Mouse (Mus musculus): ENCODE results near the gene Lrrc8a. TPM values are rescaled to one million over a fixed set of nuclear protein-coding genes. Genes with fewer than 3 reads are reported as not detected.

Gene Lrrc8a
- polyA plus RNA-seq, 1 experiment from 2014 or later, result 61.8 TPM

GRCm38 (mm10) chr2:30270134-30270533 is 32.6 kb downstream of the Lrrc8a start:
- H3K4me1 ChIP-seq (ENCODE audit: control insufficient read depth, insufficient read depth, low read length), result peaks cover 8% of the 10 kb centered on the region; the same call in 1 of the 2 replicates
- WGBS, result 28% methylated on average over 1 of the region's 1 CpGs
- H3K27me3 ChIP-seq (replicated peaks; ENCODE audit: control insufficient read depth, insufficient read depth, low read length), result no peaks in the 10 kb centered on the region
- H3K36me3 ChIP-seq (ENCODE audit: control insufficient read depth, insufficient read depth, low read length), result peaks cover 7% of the 10 kb centered on the region
- ATAC-seq (peak; percentile 72), DNase-seq (ENCODE audit: low spot score) (peak; percentile 88)
- H3K9me3 ChIP-seq (replicated peaks; ENCODE audit: control insufficient read depth, low read length), result no peaks in the 10 kb centered on the region
- no peak overlapping the region for H3K4me3 ChIP-seq (ENCODE audit: low read depth, low read length)
- H3K9ac ChIP-seq (ENCODE audit: low read length), result no peak overlapping the region
- H3K27ac ChIP-seq (ENCODE audit: low read depth, low read length), result no peak overlapping the region
- no peak overlapping the region for H3K4me2 ChIP-seq (ENCODE audit: low read length)

GRCm38 (mm10) chr2:30280743-30281142 is 43.2 kb downstream of the Lrrc8a start, which contains the start of gene Gm28038:
Gene Gm28038 (plus strand): TSS chr2:30281043.
- DNase-seq (ENCODE audit: low spot score), result no peak
- WGBS, result 93% methylated on average over 11 of the region's 11 CpGs
- no peak for ATAC-seq
- Histone ChIP-seq H3K9ac (ENCODE audit: low read length) (no peak within 1 kb of the TSS), H3K27me3 (replicated peaks; ENCODE audit: control insufficient read depth, insufficient read depth, low read length) (no peaks in the 10 kb centered on the region), H3K4me1 (ENCODE audit: control insufficient read depth, insufficient read depth, low read length) (peaks cover 8% of the 10 kb centered on the region), H3K27ac (ENCODE audit: low read depth, low read length) (no peak within 1 kb of the TSS), H3K36me3 (ENCODE audit: control insufficient read depth, insufficient read depth, low read length) (0 out of 2 replicates have a peak, but pooled peaks cover 16% of the 10 kb centered on the region), H3K9me3 (replicated peaks; ENCODE audit: control insufficient read depth, low read length) (no peaks in the 10 kb centered on the region), H3K4me3 (ENCODE audit: low read depth, low read length) (no peak within 1 kb of the TSS), H3K4me2 (ENCODE audit: low read length) (no peak within 1 kb of the TSS)

GRCm38 (mm10) chr2:30281651-30282050 is 44.1 kb downstream of the Lrrc8a start:
- Histone ChIP-seq H3K9ac (ENCODE audit: low read length) (no peak overlapping the region), H3K9me3 (replicated peaks; ENCODE audit: control insufficient read depth, low read length) (no peaks in the 10 kb centered on the region), H3K4me1 (ENCODE audit: control insufficient read depth, insufficient read depth, low read length) (peaks cover 8% of the 10 kb centered on the region), H3K4me3 (ENCODE audit: low read depth, low read length) (no peak overlapping the region), H3K27ac (ENCODE audit: low read depth, low read length) (no peak overlapping the region), H3K27me3 (replicated peaks; ENCODE audit: control insufficient read depth, insufficient read depth, low read length) (no peaks in the 10 kb centered on the region), H3K36me3 (ENCODE audit: control insufficient read depth, insufficient read depth, low read length) (0 out of 2 replicates have a peak, but pooled peaks cover 12% of the 10 kb centered on the region), H3K4me2 (ENCODE audit: low read length) (no peak overlapping the region)
- 83% methylated on average over 3 of the region's 3 CpGs for WGBS
- DNase-seq (ENCODE audit: low spot score), result no peak
- no peak for ATAC-seq

- H3K9me3 ChIP-seq (replicated peaks; ENCODE audit: control insufficient read depth, low read length), result no peaks in the 10 kb centered on the region
- no peak overlapping the region for H3K9ac ChIP-seq (ENCODE audit: low read length)
- no peak overlapping the region for H3K4me2 ChIP-seq (ENCODE audit: low read length)
- H3K27ac ChIP-seq (ENCODE audit: low read depth, low read length), result no peak overlapping the region
- no peak overlapping the region for H3K4me3 ChIP-seq (ENCODE audit: low read depth, low read length)
- no peak for DNase-seq (ENCODE audit: low spot score)
- peaks cover 18% of the 10 kb centered on the region for H3K4me1 ChIP-seq (ENCODE audit: control insufficient read depth, insufficient read depth, low read length)
- 0 out of 2 replicates have a peak, but pooled peaks cover 12% of the 10 kb centered on the region for H3K36me3 ChIP-seq (ENCODE audit: control insufficient read depth, insufficient read depth, low read length)
- H3K27me3 ChIP-seq (replicated peaks; ENCODE audit: control insufficient read depth, insufficient read depth, low read length), result no peaks in the 10 kb centered on the region
- 93% methylated on average over 2 of the region's 2 CpGs for WGBS
- no peak for ATAC-seq
Observed at GRCm38 (mm10) chr2:30283193-30283592, 45.7 kb downstream of the Lrrc8a start.

- ATAC-seq, result no peak
- WGBS, result 90% methylated on average over 5 of the region's 5 CpGs
- H3K36me3 ChIP-seq (ENCODE audit: control insufficient read depth, insufficient read depth, low read length), result 0 out of 2 replicates have a peak, but pooled peaks cover 10% of the 10 kb centered on the region
- H3K9ac ChIP-seq (ENCODE audit: low read length), result no peak overlapping the region
- H3K27me3 ChIP-seq (replicated peaks; ENCODE audit: control insufficient read depth, insufficient read depth, low read length), result no peaks in the 10 kb centered on the region
- H3K4me1 ChIP-seq (ENCODE audit: control insufficient read depth, insufficient read depth, low read length), result peaks cover 18% of the 10 kb centered on the region
- H3K4me3 ChIP-seq (ENCODE audit: low read depth, low read length), result peak overlapping the region; percentile 95
- peak overlapping the region; percentile 93 for H3K4me2 ChIP-seq (ENCODE audit: low read length)
- DNase-seq (ENCODE audit: low spot score), result no peak
- H3K27ac ChIP-seq (ENCODE audit: low read depth, low read length), result no peak overlapping the region
- no peaks in the 10 kb centered on the region for H3K9me3 ChIP-seq (replicated peaks; ENCODE audit: control insufficient read depth, low read length)
Observed at GRCm38 (mm10) chr2:30285004-30285403, 47.5 kb downstream of the Lrrc8a start.

GRCm38 (mm10) chr2:30285416-30286181 is 48.1 kb downstream of the Lrrc8a start:
- no peaks in the 10 kb centered on the region for H3K27me3 ChIP-seq (replicated peaks; ENCODE audit: control insufficient read depth, insufficient read depth, low read length)
- peak; percentile 68 for ATAC-seq
- no peak for DNase-seq (ENCODE audit: low spot score)
- peak overlapping the region; percentile 95 for H3K4me3 ChIP-seq (ENCODE audit: low read depth, low read length)
- H3K4me1 ChIP-seq (ENCODE audit: control insufficient read depth, insufficient read depth, low read length), result peaks cover 18% of the 10 kb centered on the region
- H3K36me3 ChIP-seq (ENCODE audit: control insufficient read depth, insufficient read depth, low read length), result peaks cover 9% of the 10 kb centered on the region; the same call in 1 of the 2 replicates
- peak overlapping the region; percentile 92 for H3K9ac ChIP-seq (ENCODE audit: low read length)
- no peaks in the 10 kb centered on the region for H3K9me3 ChIP-seq (replicated peaks; ENCODE audit: control insufficient read depth, low read length)
- no peak overlapping the region for H3K27ac ChIP-seq (ENCODE audit: low read depth, low read length)
- peak overlapping the region; percentile 93 for H3K4me2 ChIP-seq (ENCODE audit: low read length)
- WGBS, result 15% methylated on average over 38 of the region's 38 CpGs

- peak within 1 kb of the TSS; percentile 50; the same call in 1 of the 2 replicates for H3K27ac ChIP-seq (ENCODE audit: low read depth, low read length)
- H3K9ac ChIP-seq (ENCODE audit: low read length), result peak within 1 kb of the TSS; percentile 92
- ATAC-seq (peak; percentile 97), DNase-seq (ENCODE audit: low spot score) (peak; percentile 98)
- peaks cover 18% of the 10 kb centered on the region for H3K4me1 ChIP-seq (ENCODE audit: control insufficient read depth, insufficient read depth, low read length)
- under 1% methylated on average over 64 of the region's 68 CpGs for WGBS
- H3K4me2 ChIP-seq (ENCODE audit: low read length), result peak within 1 kb of the TSS; percentile 93
- peak within 1 kb of the TSS; percentile 95 for H3K4me3 ChIP-seq (ENCODE audit: low read depth, low read length)
- H3K27me3 ChIP-seq (replicated peaks; ENCODE audit: control insufficient read depth, insufficient read depth, low read length), result no peaks in the 10 kb centered on the region
- H3K9me3 ChIP-seq (replicated peaks; ENCODE audit: control insufficient read depth, low read length), result no peaks in the 10 kb centered on the region
- H3K36me3 ChIP-seq (ENCODE audit: control insufficient read depth, insufficient read depth, low read length), result peaks cover 12% of the 10 kb centered on the region; the same call in 1 of the 2 replicates
Observed at GRCm38 (mm10) chr2:30286192-30287026, 48.9 kb downstream of the Lrrc8a start, which contains the start of the genes Dolk and Nup188. Gene Dolk (minus strand): TSS chr2:30286334. Gene Nup188 (plus strand): TSS chr2:30286397.

- DNase-seq (ENCODE audit: low spot score), result peak; percentile 51
- H3K4me1 ChIP-seq (ENCODE audit: control insufficient read depth, insufficient read depth, low read length), result peaks cover 18% of the 10 kb centered on the region
- H3K27ac ChIP-seq (ENCODE audit: low read depth, low read length), result no peak overlapping the region
- peak overlapping the region; percentile 92 for H3K9ac ChIP-seq (ENCODE audit: low read length)
- no peaks in the 10 kb centered on the region for H3K9me3 ChIP-seq (replicated peaks; ENCODE audit: control insufficient read depth, low read length)
- no peak for ATAC-seq
- WGBS, result under 1% methylated on average over 10 of the region's 10 CpGs
- peaks cover 12% of the 10 kb centered on the region; the same call in 1 of the 2 replicates for H3K36me3 ChIP-seq (ENCODE audit: control insufficient read depth, insufficient read depth, low read length)
- no peaks in the 10 kb centered on the region for H3K27me3 ChIP-seq (replicated peaks; ENCODE audit: control insufficient read depth, insufficient read depth, low read length)
- H3K4me3 ChIP-seq (ENCODE audit: low read depth, low read length), result peak overlapping the region; percentile 95
- H3K4me2 ChIP-seq (ENCODE audit: low read length), result peak overlapping the region; percentile 93
Observed at GRCm38 (mm10) chr2:30287027-30287373, 49.5 kb downstream of the Lrrc8a start.

Data from forebrain, embryonic 14.5 days (tissue).